Mouse (Mus musculus): ENCODE measurements around the gene Fcgr4. TPM values are rescaled to one million over a fixed set of nuclear protein-coding genes. Genes with fewer than 3 reads are reported as not detected.
"Not testable (repeated sequence)": the region's sequence is repeated elsewhere in the genome, so short reads cannot be mapped to it uniquely, and the experiment has no call there.

Gene Fcgr4
- total and polyA plus RNA-seq, 3 experiments: 0.70 to 1.4 (median 1.2) TPM

- intact Hi-C loops (cut with DNase I); H3K27ac ChIP-seq; H3K36me3 ChIP-seq (ENCODE audit: control insufficient read depth, insufficient read depth, low read length); H3K4me1 ChIP-seq (ENCODE audit: control insufficient read depth, insufficient read depth, low read length); H3K4me3 ChIP-seq; DNase-seq; H3K9ac ChIP-seq (ENCODE audit: low read depth, low read length); H3K79me2 ChIP-seq (replicated peaks; ENCODE audit: control insufficient read depth, insufficient read depth, low read length): not testable (repeated sequence)
- 47% methylated on average over 5 of the region's 5 CpGs for WGBS
- H3K27me3 ChIP-seq (ENCODE audit: control insufficient read depth, insufficient read depth, low read length): peaks cover 14% of the 10 kb centered on the region
These were observed 49.2 kb downstream of the Fcgr4 start for GRCm38 (mm10) chr1:171067928-171068327.

GRCm38 (mm10) chr1:171069508-171069907 lies 50.8 kb downstream of the Fcgr4 start:
- WGBS: 64% methylated on average over 3 of the region's 3 CpGs
- H3K9ac ChIP-seq (ENCODE audit: low read depth, low read length); H3K27ac ChIP-seq; H3K4me1 ChIP-seq (ENCODE audit: control insufficient read depth, insufficient read depth, low read length); H3K79me2 ChIP-seq (replicated peaks; ENCODE audit: control insufficient read depth, insufficient read depth, low read length); H3K36me3 ChIP-seq (ENCODE audit: control insufficient read depth, insufficient read depth, low read length); DNase-seq; intact Hi-C loops (cut with DNase I); H3K4me3 ChIP-seq: not testable (repeated sequence)
- peaks cover 14% of the 10 kb centered on the region for H3K27me3 ChIP-seq (ENCODE audit: control insufficient read depth, insufficient read depth, low read length)

- H3K79me2 ChIP-seq (replicated peaks; ENCODE audit: control insufficient read depth, insufficient read depth, low read length); H3K36me3 ChIP-seq (ENCODE audit: control insufficient read depth, insufficient read depth, low read length); H3K4me3 ChIP-seq; H3K27ac ChIP-seq; H3K4me1 ChIP-seq (ENCODE audit: control insufficient read depth, insufficient read depth, low read length); DNase-seq; intact Hi-C loops (cut with DNase I); H3K27me3 ChIP-seq (ENCODE audit: control insufficient read depth, insufficient read depth, low read length); H3K9ac ChIP-seq (ENCODE audit: low read depth, low read length): not testable (repeated sequence)
- WGBS: 24% methylated on average over 16 of the region's 16 CpGs
These were observed 52.2 kb downstream of the Fcgr4 start for GRCm38 (mm10) chr1:171070879-171071278.

GRCm38 (mm10) chr1:171071726-171072125 lies 53.0 kb downstream of the Fcgr4 start:
- H3K4me1 ChIP-seq (ENCODE audit: control insufficient read depth, insufficient read depth, low read length); intact Hi-C loops (cut with DNase I); H3K4me3 ChIP-seq; H3K36me3 ChIP-seq (ENCODE audit: control insufficient read depth, insufficient read depth, low read length); H3K9ac ChIP-seq (ENCODE audit: low read depth, low read length); DNase-seq; H3K27ac ChIP-seq; H3K79me2 ChIP-seq (replicated peaks; ENCODE audit: control insufficient read depth, insufficient read depth, low read length); H3K27me3 ChIP-seq (ENCODE audit: control insufficient read depth, insufficient read depth, low read length): not testable (repeated sequence)
- WGBS: no CpG with 5 or more reads among the region's 35 CpGs

- H3K9ac ChIP-seq (ENCODE audit: low read depth, low read length); H3K27me3 ChIP-seq (ENCODE audit: control insufficient read depth, insufficient read depth, low read length); H3K4me3 ChIP-seq; DNase-seq; H3K36me3 ChIP-seq (ENCODE audit: control insufficient read depth, insufficient read depth, low read length); H3K79me2 ChIP-seq (replicated peaks; ENCODE audit: control insufficient read depth, insufficient read depth, low read length); intact Hi-C loops (cut with DNase I); H3K27ac ChIP-seq; H3K4me1 ChIP-seq (ENCODE audit: control insufficient read depth, insufficient read depth, low read length): not testable (repeated sequence)
- no CpG with 5 or more reads among the region's 45 CpGs for WGBS
These were observed 53.5 kb downstream of the Fcgr4 start for GRCm38 (mm10) chr1:171072217-171072616.

GRCm38 (mm10) chr1:171074283-171074682 lies 55.6 kb downstream of the Fcgr4 start:
- H3K79me2 ChIP-seq (replicated peaks; ENCODE audit: control insufficient read depth, insufficient read depth, low read length); H3K9ac ChIP-seq (ENCODE audit: low read depth, low read length); H3K4me1 ChIP-seq (ENCODE audit: control insufficient read depth, insufficient read depth, low read length); H3K4me3 ChIP-seq; intact Hi-C loops (cut with DNase I); H3K27me3 ChIP-seq (ENCODE audit: control insufficient read depth, insufficient read depth, low read length); H3K36me3 ChIP-seq (ENCODE audit: control insufficient read depth, insufficient read depth, low read length); H3K27ac ChIP-seq: not testable (repeated sequence)
- 31% methylated on average over 6 of the region's 10 CpGs for WGBS
- DNase-seq: peak; percentile 48 to 70

- WGBS: 67% methylated on average over 4 of the region's 5 CpGs
These were observed 57.5 kb downstream of the Fcgr4 start for GRCm38 (mm10) chr1:171076176-171076575.

GRCm38 (mm10) chr1:171077192-171077591 lies 58.5 kb downstream of the Fcgr4 start:
- H3K4me1 ChIP-seq (ENCODE audit: control insufficient read depth, insufficient read depth, low read length); intact Hi-C loops (cut with DNase I); H3K9ac ChIP-seq (ENCODE audit: low read depth, low read length); DNase-seq; H3K27ac ChIP-seq; H3K79me2 ChIP-seq (replicated peaks; ENCODE audit: control insufficient read depth, insufficient read depth, low read length); H3K27me3 ChIP-seq (ENCODE audit: control insufficient read depth, insufficient read depth, low read length); H3K4me3 ChIP-seq; H3K36me3 ChIP-seq (ENCODE audit: control insufficient read depth, insufficient read depth, low read length): not testable (repeated sequence)
- 42% methylated on average over 5 of the region's 5 CpGs for WGBS

More at GRCm38 (mm10) chr1:171076176-171076575, 57.5 kb downstream of the Fcgr4 start:
- intact Hi-C loops (cut with DNase I); H3K4me3 ChIP-seq; H3K79me2 ChIP-seq (replicated peaks; ENCODE audit: control insufficient read depth, insufficient read depth, low read length); H3K27me3 ChIP-seq (ENCODE audit: control insufficient read depth, insufficient read depth, low read length); H3K4me1 ChIP-seq (ENCODE audit: control insufficient read depth, insufficient read depth, low read length); H3K36me3 ChIP-seq (ENCODE audit: control insufficient read depth, insufficient read depth, low read length); DNase-seq; H3K9ac ChIP-seq (ENCODE audit: low read depth, low read length); H3K27ac ChIP-seq: not testable (repeated sequence)

GRCm38 (mm10) chr1:171077955-171078354 lies 59.2 kb downstream of the Fcgr4 start:
- H3K36me3 ChIP-seq (ENCODE audit: control insufficient read depth, insufficient read depth, low read length); H3K79me2 ChIP-seq (replicated peaks; ENCODE audit: control insufficient read depth, insufficient read depth, low read length); H3K27ac ChIP-seq; H3K9ac ChIP-seq (ENCODE audit: low read depth, low read length); H3K27me3 ChIP-seq (ENCODE audit: control insufficient read depth, insufficient read depth, low read length); H3K4me1 ChIP-seq (ENCODE audit: control insufficient read depth, insufficient read depth, low read length); intact Hi-C loops (cut with DNase I): not testable (repeated sequence)
- H3K4me3 ChIP-seq: 0 out of 2 replicates have a peak overlapping the region, but pooled peaks have one; percentile 27
- DNase-seq: peak; percentile 64 to 67
- 3% methylated on average over 19 of the region's 27 CpGs for WGBS

- H3K9ac ChIP-seq (ENCODE audit: low read depth, low read length); H3K79me2 ChIP-seq (replicated peaks; ENCODE audit: control insufficient read depth, insufficient read depth, low read length); H3K27ac ChIP-seq; intact Hi-C loops (cut with DNase I); H3K27me3 ChIP-seq (ENCODE audit: control insufficient read depth, insufficient read depth, low read length); H3K36me3 ChIP-seq (ENCODE audit: control insufficient read depth, insufficient read depth, low read length); DNase-seq; H3K4me3 ChIP-seq; H3K4me1 ChIP-seq (ENCODE audit: control insufficient read depth, insufficient read depth, low read length): not testable (repeated sequence)
- WGBS: 24% methylated on average over 12 of the region's 12 CpGs
These were observed 59.7 kb downstream of the Fcgr4 start for GRCm38 (mm10) chr1:171078419-171078818.
